Mouse (Mus musculus) frontal cortex, postnatal 14 days (tissue): ENCODE measurements around the gene Lrrc75b.
"Not testable (repeated sequence)": the region's sequence is repeated elsewhere in the genome, so short reads cannot be mapped to it uniquely, and the experiment has no call there.

ENCODE experiments used
- DNase-seq, 2 experiments: peaks; one replicate each; pipeline ENCODE4 v3.0.0; 2022; ENCODE audit warnings: low spot score in 2 of 2

Gene Lrrc75b

DNA sequence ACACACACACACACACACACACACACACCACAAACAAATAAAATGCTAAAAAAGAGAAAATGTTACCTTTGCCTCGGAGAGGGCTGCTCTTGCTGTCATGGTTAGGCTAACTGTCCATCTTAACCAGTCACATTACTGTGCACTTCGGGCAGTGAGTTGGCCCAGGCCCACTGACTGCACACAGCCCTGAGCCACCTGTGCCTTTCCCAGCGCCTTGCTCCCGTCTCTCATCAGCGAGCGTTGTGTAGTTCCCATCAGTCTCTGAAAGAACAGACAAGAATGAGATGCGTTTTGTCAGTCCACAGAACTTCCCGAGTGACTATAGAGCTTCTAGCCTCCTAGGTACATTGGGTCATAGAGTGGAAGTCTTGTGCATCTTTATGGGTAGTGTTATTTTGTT lies 25.9 kb downstream of the Lrrc75b start:
- no peak for DNase-seq

DNA sequence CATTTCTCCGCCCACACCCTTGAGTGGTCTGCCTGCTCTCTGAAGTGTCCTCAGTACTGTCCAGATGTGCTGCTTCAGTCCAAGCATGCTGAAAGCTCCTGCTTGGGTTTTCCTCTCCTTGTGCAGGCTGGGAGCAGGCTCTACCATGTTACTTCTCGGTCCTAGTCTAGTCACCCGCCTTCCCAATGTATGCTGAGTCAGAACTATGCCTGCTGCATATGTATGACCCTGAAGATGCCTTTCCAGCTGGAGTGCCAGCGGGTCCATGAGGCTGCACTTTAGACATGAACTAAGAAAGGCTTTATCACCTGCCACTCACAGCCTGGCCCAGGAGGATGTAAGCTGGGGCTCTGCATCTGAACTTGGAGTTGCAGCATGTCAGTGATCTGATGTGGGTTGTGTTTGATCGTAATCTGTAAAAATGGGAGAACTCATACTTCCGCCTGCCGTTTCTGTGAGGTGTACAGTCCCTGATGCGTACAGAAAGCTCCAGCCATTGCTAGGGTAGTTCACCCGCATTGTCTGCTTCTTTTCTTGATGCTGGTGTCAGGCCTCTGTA lies 28.5 kb downstream of the Lrrc75b start:
- DNase-seq: no peak

DNA sequence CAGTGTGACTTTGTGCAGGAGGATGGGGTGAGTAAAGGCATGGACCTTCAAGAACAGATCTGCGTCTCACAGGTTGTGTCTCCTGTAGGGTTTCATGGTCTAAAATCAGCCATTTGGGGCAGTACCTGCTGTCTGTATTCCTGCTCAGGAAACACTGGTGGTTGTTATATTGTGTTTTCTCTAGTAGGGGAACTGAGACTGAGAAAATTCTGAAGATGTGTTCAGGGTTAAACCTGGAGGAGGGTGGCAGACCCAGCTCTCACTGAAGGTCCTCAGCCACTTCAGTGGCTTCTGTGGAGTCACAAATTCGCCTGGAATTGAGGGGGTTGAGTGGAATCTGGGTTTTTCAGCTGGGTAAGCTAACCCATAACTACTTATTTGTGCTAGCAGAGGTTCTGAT lies 29.8 kb downstream of the Lrrc75b start:
- DNase-seq: no peak

DNA sequence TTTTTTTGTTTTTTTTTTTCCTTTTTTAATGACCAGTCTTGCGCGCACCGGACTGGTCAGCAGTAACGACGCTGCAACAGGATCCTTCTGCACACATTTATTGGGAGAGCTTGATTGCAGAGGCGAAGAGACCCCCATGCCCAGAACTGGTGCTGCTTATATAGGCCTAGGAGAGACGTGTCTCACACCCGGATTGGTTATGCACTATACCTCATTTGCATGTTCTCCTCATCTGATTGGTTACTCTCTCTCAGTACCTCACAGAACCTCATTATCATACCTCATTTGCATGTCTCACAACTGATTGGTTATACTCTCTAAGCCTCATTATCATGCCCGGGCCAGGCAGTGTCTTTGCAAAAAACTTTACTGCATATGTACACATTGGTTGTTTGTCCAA lies 34.7 kb downstream of the Lrrc75b start:
- not testable (repeated sequence) for DNase-seq

DNA sequence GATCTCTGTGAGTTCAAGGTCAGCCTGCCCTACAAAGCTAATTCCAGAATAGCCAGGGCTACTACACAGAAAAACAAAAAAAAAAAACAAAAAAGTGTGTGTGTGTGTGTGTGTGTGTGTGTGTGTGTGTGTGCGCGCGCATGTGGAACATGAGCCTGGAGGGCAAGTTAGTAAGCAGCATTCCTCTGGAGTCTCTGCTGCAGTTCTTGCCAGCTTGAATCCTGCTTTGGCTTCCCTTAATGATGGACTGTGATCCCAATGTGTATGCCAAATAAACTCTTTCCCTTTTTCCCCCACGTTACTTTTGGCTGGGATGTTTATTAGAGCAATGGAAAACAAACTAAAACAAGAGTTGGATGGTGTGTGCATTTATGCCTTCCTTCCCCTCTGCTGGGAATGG lies 38.5 kb downstream of the Lrrc75b start:
- no peak for DNase-seq

DNA sequence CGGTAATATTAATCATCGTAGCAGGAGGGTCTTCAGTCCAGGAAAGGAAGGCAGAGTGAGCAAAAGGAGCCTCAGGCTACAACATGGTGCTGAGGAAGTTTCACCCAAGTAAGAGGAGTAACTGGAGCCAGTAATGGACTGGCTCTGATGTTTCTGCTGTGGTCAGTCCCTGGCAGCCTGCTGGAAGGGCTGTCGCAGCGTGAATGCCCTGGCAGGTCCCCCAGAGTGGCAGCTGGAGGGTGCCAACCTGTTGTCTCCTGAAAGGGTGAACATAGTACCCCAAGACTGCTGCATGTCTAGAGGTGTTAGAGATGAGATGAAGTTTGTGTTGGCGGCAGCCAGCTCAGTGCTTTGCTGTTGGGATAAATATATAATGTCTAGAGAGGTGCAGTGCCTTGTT lies 39.5 kb downstream of the Lrrc75b start:
- no peak for DNase-seq

DNA sequence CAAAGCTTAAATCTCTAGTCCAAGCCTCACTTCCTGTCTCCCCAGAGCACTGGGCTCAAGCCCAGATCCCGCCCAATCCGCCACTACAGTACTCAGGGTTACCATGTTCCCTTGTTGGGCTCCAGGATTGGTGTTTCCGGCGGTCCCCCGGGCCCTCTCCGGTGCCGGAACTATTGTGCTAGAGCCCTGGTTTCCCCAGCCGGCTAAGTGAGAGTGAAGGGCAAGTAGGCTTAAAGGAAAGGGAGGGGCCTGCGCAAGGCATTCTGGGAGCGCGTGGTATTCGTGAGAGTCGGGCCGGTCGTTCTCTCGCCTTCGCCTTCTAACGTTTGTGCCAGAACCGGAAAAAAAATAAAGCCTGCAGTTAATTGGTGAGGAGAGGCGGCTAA lies 42.4 kb downstream of the Lrrc75b start, which contains the start of gene Gucd1:
TSS of gene Gucd1 (minus strand) at position 215 of the 386 bp plus-strand sequence.
- DNase-seq: peak; percentile 92 to 97

DNA sequence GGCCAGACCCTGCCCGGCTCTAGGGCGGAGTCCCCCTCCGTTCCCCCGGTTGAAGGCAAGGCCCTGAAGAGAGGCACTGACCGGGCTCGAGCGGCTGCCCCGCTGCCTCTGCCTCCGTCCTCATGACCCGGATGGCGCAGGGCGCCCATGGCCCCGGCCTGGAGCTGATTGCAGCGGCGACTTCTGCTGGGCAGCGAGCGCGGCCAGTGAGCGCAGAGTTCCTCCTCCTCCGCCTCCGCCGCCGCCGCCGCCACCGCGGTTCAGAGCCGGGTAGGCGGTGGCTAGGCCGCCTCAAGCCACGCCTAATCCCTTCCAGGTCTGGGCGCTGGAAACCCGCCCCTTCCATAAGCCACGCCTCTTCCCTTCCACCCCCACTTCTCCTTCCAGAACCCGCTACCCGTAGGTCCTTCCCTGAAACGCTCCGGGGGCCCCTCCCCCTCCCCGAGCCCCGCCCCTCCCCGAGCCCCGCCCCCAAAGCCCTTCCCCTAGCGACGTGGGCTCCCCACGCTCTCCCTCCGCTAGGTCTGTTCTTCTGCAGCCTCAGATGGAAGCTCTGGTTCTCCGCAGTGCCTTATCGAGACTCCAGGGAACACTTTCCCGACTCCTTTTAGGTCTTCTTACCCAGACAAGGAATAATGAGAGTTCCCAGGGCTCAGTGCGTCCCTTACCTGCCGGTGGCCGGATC lies 42.9 kb downstream of the Lrrc75b start, which contains the start of gene Snrpd3:
TSS of gene Snrpd3 (plus strand) at position 479 of the 685 bp plus-strand sequence.
- peak; percentile 86 to 87 for DNase-seq

DNA sequence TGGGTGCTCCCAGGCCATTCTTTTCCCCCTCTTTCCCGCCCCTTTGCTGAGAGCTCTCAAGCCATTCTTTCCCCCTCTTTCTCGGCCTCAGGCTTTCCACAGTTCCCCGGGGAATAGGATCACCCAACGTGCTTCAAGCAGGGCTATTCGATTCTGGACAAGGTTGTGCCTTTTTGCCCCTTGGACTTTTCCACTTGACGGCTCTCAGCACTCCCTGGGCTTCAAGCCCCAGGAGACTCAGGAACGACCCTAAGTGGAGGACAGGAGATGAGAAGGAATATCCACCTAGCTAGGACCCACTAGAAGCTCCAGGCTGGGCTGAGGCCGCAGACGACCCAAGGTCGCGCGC lies 43.4 kb downstream of the Lrrc75b start:
- DNase-seq: no peak

DNA sequence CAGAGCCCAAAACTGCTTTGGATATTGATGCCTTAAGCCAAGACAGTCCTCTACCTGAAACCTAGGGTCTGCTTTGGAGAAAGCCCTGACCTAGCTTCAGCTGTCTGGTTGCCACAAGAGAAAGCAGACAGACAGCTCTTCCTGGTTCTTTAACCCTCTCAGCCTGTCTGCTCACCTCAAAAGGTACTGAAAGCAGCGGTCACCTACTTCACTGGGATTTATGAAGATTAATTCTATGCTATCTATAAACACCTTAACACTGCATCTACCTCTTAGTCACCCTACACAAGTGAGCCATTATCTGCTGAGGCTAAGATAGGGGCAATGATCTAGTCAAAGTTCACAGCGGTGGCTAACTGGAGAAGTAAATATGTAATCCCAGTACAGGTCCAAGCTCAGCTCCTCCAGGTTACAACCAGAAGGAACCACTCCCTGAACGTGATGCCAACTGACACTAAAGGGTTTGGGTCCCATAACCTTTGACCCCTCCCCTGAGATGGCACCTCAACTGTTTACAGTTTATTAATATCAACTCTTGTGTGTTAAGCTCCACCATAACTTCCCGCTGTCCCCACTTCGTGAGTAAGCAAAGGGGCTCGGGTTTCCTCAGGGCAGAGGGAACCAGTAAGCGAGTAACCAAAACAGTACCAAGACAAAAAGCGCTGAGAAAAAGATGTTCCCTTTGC lies 43.9 kb downstream of the Lrrc75b start:
- DNase-seq: no peak

DNA sequence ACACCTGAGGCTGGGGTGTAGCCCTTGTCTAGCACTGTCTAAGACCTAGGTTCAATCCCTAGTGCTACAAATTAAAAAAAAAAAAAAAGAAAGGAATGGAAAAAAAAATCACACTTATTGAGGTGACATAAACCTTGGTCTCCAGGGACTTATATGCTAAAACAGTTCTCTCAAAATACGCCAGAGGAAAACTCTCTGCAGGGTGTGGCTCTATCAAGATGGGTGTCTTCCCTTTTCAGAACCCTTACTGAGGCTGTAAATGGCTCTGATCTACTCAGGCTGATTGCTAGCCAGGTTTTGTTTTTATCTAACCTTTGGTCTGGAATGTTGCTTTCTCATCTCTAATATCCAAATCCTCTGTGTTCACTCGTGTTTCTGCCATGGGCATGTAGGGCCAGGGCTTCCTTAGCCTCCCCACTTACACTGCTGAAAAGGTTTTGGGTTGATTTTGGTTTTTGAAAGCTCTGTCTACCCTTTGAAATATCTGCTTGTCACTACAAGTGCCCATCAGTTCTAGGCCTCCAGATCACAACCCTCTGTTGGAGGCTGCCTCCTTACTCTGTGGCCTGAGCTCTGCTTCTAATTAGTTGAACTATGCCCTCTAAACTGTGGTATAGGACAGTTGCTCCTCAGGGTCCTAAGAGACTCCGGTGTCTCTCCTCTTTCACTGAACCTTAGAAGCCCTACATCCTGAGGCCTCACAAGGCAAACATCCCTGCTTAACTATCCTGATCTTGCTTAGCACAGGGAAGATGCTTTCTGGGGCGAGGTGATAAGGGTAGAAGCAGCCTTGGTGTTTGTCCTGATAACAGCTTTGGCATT lies 44.7 kb downstream of the Lrrc75b start:
- DNase-seq: no peak

DNA sequence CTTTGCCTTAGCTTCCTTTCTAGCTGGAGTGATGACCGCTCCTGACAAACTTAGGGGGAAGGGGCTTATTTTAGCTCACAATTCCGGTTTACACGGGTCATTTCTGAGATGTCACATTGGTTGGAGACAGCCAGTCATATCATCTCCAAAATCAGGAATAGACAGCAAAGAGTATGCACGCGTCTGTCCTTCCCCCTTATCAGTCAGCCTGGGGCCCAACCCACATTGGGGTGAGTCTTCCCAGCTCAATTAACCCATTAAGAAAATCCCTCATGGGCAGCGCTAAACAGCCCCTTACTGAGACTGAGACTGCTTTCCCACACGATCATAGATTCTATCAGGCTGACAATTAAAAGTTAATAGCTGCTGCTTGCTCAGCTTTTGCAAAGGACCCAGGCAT lies 45.8 kb downstream of the Lrrc75b start:
- DNase-seq: no peak

DNA sequence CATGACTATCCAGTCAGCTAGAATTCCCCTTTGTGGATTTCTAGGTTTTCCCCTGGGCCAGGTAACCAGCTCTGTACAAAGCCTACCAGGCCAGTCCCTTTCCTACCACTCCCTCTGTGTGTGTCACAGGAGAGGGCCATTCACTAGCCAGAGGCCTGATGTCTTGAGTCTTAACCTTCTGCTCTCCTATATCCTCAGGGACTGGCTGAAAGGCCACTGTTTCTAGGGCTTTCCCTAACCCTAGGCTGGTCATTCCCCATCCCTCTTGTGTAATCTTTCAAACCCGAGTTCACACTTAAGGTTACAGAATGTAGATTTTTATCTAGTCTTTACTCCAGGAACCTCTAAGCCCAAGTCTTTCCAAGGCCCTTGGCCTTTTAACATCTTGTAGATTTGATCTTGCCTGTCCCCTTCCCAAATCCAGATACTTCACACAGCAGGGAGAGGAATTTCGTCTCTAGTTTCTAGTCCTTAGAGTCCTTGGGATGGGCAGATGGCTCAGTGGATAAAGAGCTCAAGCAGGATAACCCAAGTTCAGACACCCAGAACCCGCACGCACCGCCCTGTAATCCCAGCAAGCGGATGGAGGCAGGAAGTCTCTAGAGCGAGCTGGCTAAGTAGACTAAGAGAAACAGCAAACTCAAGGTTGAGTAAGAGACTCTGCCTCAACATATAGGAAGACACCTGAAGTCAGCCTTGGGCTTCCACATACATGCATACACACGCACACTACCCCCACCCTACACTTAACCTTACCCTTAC lies 46.6 kb downstream of the Lrrc75b start:
- no peak for DNase-seq

DNA sequence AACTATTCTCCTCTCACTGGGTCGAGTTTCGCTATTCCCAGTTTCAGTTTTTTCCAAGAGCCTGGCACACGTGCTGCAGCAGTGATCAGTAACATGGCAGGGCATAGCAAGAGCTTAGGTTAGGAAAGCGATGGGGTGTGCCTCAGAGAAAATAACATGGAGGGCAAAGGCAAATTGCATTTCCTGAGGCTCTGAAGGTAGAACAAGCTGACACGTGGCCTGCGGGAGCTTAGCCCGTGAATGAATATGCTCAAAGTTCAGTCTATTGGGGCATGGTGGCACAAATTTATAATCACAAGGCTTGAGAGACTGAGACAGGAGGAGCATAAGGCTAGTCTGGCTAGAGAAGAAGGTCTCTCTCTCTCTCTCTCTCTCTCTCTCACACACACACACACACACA lies 47.3 kb downstream of the Lrrc75b start:
- no peak for DNase-seq

DNA sequence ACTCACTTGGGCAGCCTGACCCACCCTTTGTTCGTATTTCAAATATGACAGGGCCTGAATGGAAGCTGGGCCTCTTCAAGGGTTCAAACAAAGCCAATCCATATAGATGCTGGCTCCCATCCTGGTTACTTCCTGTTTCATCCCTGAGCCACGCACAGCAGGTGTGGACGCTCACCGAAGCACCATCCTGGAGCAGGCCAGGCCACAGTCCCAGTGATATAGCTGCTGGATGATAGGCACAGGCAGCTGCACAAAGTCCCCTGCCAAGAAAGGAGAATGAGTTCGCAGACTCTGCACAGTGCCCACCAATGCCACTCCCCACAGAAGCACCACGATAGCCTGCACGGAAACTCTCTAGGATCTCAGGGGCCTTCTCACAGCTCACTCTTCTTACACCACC lies 48.2 kb downstream of the Lrrc75b start:
- no peak for DNase-seq

DNA sequence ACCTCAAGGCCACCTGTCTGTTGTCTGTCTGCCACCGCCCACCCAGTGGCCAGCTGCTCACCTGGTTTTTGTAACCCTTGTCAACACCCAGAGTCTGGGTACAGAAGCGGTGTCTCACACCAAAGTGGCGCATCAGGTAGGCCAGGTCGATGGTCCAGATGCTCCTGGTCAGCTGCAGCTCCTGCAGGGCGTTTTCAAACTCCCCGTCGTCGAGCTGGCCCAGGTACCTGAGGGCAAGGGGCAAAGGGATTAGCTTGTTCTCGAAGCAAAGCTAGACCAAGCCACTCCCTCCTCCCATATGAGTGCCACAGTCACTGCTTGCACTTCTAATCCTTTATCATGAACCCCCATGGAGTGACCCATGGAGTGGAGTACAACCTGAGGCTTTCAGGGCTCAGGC lies 49.1 kb downstream of the Lrrc75b start:
- DNase-seq: no peak

DNA sequence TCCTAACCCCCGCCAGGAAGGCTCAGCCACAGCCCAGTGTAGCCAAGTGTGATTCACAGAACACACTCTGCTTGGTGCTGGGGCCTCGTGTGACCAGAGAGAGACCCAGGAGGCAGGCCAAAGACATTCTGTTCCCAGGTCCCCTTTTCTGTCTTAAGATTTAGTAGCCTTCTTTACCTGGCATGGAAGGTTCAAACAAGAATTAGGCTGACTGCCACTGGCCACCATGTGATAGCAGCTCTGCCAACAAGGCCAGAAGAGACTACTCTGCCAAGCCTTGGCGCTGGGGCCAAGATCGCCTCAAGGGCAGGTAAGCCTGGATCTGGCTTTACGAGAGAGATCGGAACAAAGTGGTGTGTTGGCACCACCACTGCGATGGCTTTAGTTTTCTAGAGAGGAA lies 49.7 kb downstream of the Lrrc75b start:
- DNase-seq: no peak

DNA sequence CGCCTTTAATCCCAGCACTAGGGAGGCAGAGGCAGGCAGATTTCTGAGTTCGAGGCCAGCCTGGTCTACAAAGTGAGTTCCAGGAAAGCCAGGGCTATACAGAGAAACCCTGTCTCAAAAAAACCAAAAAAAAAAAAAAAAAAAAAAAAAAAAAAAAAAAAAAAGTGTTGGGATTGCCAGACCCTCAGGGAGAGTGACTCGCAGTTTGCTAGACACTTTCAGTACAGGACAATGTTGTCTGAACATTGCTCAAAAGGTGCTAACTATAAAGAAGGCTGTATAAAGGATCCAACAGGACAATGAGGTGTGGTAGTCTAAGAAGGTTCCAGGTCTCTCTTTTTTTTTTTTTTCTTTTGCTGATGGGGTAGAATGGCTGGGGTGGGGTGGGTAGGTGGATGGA lies 54.2 kb downstream of the Lrrc75b start:
- DNase-seq: not testable (repeated sequence)

DNA sequence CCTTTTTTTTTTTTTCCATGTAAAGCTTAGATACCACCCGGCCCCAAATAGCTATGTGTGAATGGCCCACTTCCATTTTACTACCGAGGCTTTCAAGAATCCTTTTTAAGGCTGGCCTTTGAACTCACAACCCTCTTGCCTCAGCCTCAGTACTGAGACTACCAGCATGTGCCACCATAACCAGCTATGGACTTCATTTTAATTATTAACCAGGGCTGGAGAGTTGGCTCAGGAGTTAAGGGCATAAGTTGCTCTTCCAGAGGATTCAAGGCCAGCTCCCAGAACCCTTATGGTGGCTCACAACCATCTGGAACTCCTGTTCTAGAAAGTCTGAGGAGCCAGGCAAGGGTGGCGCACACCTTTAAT lies 55.0 kb downstream of the Lrrc75b start:
- DNase-seq: no peak

DNA sequence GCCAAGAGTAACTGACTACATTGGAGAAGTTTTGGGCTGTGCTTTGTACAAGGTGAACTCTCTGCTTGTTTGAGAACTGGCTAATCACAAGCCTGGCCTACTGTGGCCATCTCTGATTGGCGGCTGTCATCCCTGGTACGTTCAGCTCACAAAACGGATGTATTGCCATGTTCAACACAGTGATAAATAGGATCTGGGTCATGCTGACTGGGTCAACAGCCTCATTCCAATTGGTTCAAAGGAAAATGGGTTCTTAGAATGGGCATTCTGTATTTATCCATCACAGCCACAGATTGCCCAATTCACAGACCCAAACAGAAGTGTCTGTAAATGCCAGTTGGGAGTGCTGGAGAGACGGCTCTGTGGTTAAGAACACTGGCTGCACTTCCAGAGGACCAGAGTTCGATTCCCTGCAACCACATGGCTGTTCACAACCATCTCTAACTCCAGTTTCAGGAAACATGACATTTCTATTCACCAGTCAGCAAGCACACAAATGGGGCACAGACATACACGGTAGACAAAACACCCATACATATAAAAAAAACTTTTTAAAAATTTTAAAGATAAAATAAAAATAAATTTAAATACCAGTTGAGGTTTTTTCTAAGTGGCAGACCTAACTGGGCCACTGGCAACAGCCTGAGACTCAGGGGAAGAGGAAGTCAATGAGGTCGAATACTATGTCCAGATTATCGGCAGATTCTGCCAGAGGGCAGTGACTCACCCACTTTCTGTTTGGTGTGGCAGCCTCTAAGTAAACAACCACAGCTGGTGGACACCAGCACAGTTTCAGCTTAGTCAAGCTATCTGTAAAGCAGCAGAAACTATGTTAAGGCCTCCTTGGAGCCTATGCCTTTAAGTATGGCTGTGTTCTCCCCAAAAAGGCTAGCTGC lies 55.6 kb downstream of the Lrrc75b start:
- no peak for DNase-seq

DNA sequence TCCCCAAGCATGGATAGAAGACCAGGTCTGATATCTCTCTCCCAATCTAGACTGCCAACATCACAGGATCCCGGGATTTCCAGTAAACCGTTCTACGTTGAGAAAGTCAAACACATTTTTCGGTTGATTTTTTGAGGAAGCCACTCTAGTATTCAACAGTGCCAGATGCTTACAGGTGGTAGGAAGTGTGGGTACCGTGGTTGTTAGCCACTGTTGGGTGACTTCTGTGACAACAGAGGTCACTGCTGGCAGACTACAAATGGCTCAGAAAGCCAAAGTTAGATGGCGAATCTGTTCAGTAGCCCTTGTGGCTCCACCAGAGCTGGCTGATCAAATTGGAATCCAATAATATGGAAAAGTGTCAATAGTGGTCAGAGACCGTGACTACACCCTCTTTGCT lies 56.4 kb downstream of the Lrrc75b start:
- DNase-seq: no peak
